Comparison of ENCODE assay signal across 8 mouse cellular contexts in the genomic region with DNA sequence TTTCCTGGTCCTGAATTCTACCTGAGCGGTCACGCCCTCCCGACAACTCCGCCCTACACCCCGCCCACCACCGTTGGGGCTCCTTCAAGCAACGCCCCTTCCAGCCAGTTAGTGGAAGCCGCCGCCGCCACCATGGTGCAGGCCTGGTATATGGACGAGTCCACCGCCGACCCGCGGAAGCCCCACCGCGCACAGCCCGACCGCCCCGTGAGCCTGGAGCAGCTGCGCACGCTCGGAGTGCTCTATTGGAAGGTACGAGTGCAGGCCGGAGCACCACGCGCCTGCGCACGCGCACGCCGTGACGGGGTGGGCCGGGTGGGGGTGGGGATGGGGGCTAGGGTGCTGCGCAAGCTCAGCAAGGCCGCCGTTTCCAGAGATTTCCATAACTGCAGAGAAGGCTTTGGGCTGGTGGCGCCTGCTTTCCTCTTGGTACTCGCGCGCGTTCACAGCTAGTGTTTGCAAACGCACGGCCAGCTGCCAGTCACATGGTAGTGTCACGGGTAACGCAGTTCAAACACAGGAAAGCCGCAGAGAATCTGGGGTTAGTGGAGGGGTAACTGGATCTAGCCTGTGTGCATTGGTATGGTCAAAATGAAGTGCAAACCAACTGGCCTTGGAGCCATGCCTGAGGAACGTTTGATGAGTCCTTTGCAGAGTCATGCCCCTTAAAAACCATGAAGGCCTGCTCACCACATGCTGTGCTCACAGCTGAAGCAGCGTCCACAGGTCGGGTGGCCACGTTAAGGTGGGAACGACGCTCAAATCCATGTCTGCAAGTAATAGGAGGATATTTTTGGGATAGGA. TPM values are rescaled to one million over a fixed set of nuclear protein-coding genes. Genes with fewer than 3 reads are reported as not detected.
DNase-seq lines count a peak whose midpoint lies in the region; ATAC-seq lines count a peak whose summit lies in the region.

Gene Adi1 (plus strand): TSS at position 111 of the 804 bp plus-strand sequence.

- peak within 1 kb of the TSS; percentile 94 for H3K27ac ChIP-seq in hindbrain, embryonic 12.5 days

- H3K4me1 ChIP-seq in hindbrain, embryonic 12.5 days: peaks cover 13% of the 10 kb centered on the region

- H3K36me3 ChIP-seq in hindbrain, embryonic 12.5 days: 0 out of 2 replicates have a peak, but pooled peaks cover 5% of the 10 kb centered on the region

- peak within 1 kb of the TSS; percentile 63 for H3K9ac ChIP-seq in hindbrain, embryonic 12.5 days

- H3K4me3 ChIP-seq in hindbrain, embryonic 12.5 days: peak within 1 kb of the TSS; percentile 44

- WGBS in hindbrain, embryonic 12.5 days: 3% methylated on average over 53 of the region's 53 CpGs

- no peaks in the 10 kb centered on the region for H3K27me3 ChIP-seq in hindbrain, embryonic 12.5 days

- H3K4me2 ChIP-seq in hindbrain, embryonic 12.5 days (replicated peaks): peak within 1 kb of the TSS; percentile 56

- peak; percentile 85 for DNase-seq in Muller cell, postnatal 12 days (ENCODE audit: inconsistent ontology term)
- peak; percentile 90 for DNase-seq in cerebellum, adult 9-11 months
- DNase-seq in frontal cortex, postnatal 10 days (ENCODE audit: low spot score in 2 of 2): peak; percentile 85 to 87
- peak; percentile 87 to 89 for DNase-seq in layer of hippocampus, postnatal 14 days (ENCODE audit: low spot score in 2 of 2)
- peak; percentile 85 for DNase-seq in lung, postnatal 14 days
- peak; percentile 83 for DNase-seq in retina, embryonic 14.5 days (ENCODE audit: low spot score)
- DNase-seq in thymus, postnatal 4 days: peak; percentile 86

- H3K9me3 ChIP-seq in hindbrain, embryonic 12.5 days (replicated peaks): no peaks in the 10 kb centered on the region

- ATAC-seq in hindbrain, embryonic 12.5 days (ENCODE audit: low FRiP score): peak; percentile 97

RNA-seq across cellular contexts. Expression of gene Adi1, which starts in this region (rescaled TPM):
- polyA plus RNA-seq in hindbrain, embryonic 12.5 days (2016; fragmentation: Nextera tagmentation; extraction: Ambion mirVana): 40.3 and 46.3 TPM in 2 replicates
- total RNA-seq in layer of hippocampus, postnatal 14 days (2021): 10 to 100 TPM; 17.3 to 23.8 TPM

Comparison
In these comparisons a context has a peak if more than half of its experiments do, and no peak if none do; other contexts are left out.
1. Peak in every context shown above with its lines: DNase-seq, ATAC-seq, H3K4me3 ChIP-seq and H3K27ac ChIP-seq.